Mouse (Mus musculus) bone marrow macrophage, adult 2 months (primary cell): Measurements from ENCODE around the gene Klhdc9.

Experiments
- CTCF ChIP-seq: IDR thresholded peaks from 2 replicates; pipeline ENCODE4 v1.5.1; 2012; ENCODE audit warnings: low read depth, mild to moderate bottlenecking, low read length, moderate library complexity
- POLR2A ChIP-seq: IDR thresholded peaks from 2 replicates; pipeline ENCODE4 v1.6.1; 2012; ENCODE audit warnings: mild to moderate bottlenecking, low read depth, low read length, borderline replicate concordance

DNA sequence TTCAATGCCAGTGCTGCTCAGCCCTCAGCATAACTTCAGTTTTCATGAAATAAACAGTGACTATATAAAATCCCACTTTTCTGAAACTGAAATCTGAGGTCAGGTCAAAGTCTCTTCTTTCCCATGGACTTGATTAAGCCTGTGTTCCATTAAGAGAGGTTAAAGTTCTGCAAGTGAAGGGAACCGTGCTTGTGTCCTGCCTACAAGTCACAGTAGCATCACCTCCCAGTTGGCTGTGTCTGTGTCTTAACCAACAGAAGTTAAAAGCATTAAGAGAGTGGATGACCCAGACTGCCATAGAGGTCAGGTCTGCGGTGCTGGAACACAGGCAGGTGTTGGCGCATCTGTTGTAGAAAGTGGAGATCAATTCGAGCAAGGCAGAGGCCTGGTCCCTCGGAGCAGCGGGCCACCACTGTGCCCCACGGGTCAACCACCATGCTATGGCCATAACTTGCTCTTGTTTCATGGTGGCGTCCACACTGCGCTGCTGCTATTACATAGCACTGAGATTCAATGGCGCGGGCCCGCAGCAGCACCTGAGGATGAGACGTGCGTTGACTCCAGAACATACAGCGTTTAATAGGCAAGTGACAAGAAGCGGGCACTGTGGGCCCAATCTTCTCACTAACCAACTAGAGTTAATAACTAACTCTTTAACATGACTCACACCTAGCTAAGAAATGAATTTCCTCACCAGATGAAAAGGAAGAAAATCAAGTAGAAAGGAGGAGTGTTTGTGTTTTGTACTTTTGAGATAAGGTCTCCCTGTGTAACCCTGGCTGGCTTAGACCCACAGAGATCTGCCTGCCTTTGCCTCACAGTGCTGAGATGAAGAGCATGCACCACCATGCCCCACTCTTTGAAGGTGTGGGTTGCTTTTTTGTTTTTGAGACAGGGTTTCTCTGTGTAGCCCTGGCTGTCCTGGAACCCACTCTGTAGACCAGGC lies 18.1 kb downstream of the Klhdc9 start:
- TF ChIP-seq CTCF = no peak
- no peak for TF ChIP-seq POLR2A
